Mouse (Mus musculus) G1E (cell line): Measurements from ENCODE around the gene Fst. TPM values are rescaled to one million over a fixed set of nuclear protein-coding genes. Genes with fewer than 3 reads are reported as not detected.

ENCODE experiments used
- ATAC-seq: 2 replicates; pipeline ENCODE4 v1.8.0; 2016; ENCODE audit warnings: mild to moderate bottlenecking; ENCODE audit not compliant: insufficient number of reproducible peaks, poor library complexity, low FRiP score, severe bottlenecking; ENCODE audit errors: extremely low read depth
- DNase-seq: peaks from one replicate; pipeline ENCODE4 v3.0.0; 2012; ENCODE audit warnings: low spot score
- H3K27me3 ChIP-seq: 2 replicates; pipeline ENCODE4 v1.6.1; 2012; ENCODE audit warnings: mild to moderate bottlenecking, low read length, inconsistent platforms; ENCODE audit not compliant: insufficient read depth
- H3K36me3 ChIP-seq: replicated peaks from 2 replicates; pipeline ENCODE3; 2012; ENCODE audit warnings: mild to moderate bottlenecking, inconsistent platforms
- H3K4me1 ChIP-seq: 2 replicates; pipeline ENCODE4 v1.6.1; 2012; ENCODE audit warnings: low read depth, low read length, inconsistent platforms, mixed read lengths; ENCODE audit not compliant: insufficient read depth
- H3K4me3 ChIP-seq: 2 replicates; pipeline ENCODE4 v1.5.1; 2012; ENCODE audit warnings: low read depth, mild to moderate bottlenecking, inconsistent platforms, low read length, moderate library complexity, mixed read lengths
- H3K9me3 ChIP-seq: replicated peaks from 2 replicates; pipeline ENCODE4 v1.6.1; 2012; ENCODE audit warnings: inconsistent platforms
- CTCF ChIP-seq: IDR thresholded peaks from 2 replicates; pipeline ENCODE4 v1.5.1; 2012; ENCODE audit warnings: low read depth, low read length, inconsistent platforms, mixed read lengths
- GATA1 ChIP-seq: IDR thresholded peaks from 2 replicates; pipeline ENCODE4 v1.6.1; 2012; ENCODE audit warnings: borderline replicate concordance, low read length, inconsistent platforms, mixed read lengths
- GATA2 ChIP-seq: IDR thresholded peaks from 2 replicates; pipeline ENCODE4 v1.6.1; 2012; ENCODE audit warnings: low read depth, low read length, inconsistent platforms, borderline replicate concordance
- POLR2AphosphoS5 ChIP-seq: IDR thresholded peaks from 2 replicates; pipeline ENCODE4 v1.6.1; 2012; ENCODE audit warnings: low read depth, low read length, inconsistent platforms; ENCODE audit not compliant: insufficient replicate concordance
- TAL1 ChIP-seq: conservative IDR thresholded peaks from 2 replicates; pipeline ENCODE4 v1.6.1; 2012; ENCODE audit warnings: low read depth, low read length, inconsistent platforms, mixed read lengths
- polyA plus RNA-seq: library from polyadenylated mRNA; stranded (reverse); fragments of >175 nt; gene quantifications from 2 replicates; pipeline ENCODE4 v1.2.3, GENCODE M21; 2012
- total RNA-seq, 2 experiments: library from RNA; stranded (forward) in 1 of 2; stranded (reverse) in 1 of 2; fragments of 200-1000 nt in 1 of 2; fragments of >200 nt in 1 of 2; fragmentation: Nextera tagmentation in 1 of 2; gene quantifications; 2 replicates each; pipeline ENCODE4 v1.2.3; 2014 to 2017

The Fst gene
- total and polyA plus RNA-seq, 3 experiments, result 0.11 TPM; not detected in 2

GRCm38 (mm10) chr13:114456766-114457566 lies 1.8 kb downstream of the Fst start:
- Histone ChIP-seq H3K4me3 (no peak overlapping the region; the same call in 1 of the 2 replicates), H3K9me3 (peaks cover 16% of the 10 kb centered on the region), H3K4me1 (no peaks in the 10 kb centered on the region), H3K27me3 (peaks cover 46% of the 10 kb centered on the region), H3K36me3 (no peaks in the 10 kb centered on the region)
- no peak for DNase-seq
- ATAC-seq, result no peak
- TF ChIP-seq TAL1 (no peak), GATA2 (no peak), POLR2AphosphoS5 (no peak), CTCF (no peak), GATA1 (no peak)

DNA sequence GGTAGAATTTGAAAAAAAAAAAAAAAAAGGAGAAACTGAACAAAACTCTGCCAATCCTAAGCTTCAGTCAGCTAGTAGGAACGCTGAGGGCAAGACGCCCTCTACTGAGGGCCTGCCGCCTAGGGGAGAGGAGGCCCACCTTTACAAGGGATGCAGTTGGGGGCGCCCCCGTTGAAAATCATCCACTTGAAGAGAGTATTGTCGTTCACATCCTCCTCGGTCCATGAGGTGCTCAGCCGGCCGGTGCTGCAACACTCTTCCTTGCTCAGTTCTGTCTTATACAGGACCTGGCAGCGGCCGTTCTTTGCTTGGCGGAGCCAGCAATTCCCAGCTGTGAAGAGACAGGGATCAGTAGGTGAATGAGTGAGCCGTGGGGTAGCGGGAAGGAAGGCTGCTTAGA lies 2.5 kb downstream of the Fst start:
- peaks cover 16% of the 10 kb centered on the region for H3K9me3 ChIP-seq
- H3K27me3 ChIP-seq, result peaks cover 39% of the 10 kb centered on the region
- no peak for TF ChIP-seq TAL1
- DNase-seq (no peak), ATAC-seq (no peak)
- no peak overlapping the region for H3K4me3 ChIP-seq
- no peaks in the 10 kb centered on the region for H3K4me1 ChIP-seq
- H3K36me3 ChIP-seq, result no peaks in the 10 kb centered on the region

DNA sequence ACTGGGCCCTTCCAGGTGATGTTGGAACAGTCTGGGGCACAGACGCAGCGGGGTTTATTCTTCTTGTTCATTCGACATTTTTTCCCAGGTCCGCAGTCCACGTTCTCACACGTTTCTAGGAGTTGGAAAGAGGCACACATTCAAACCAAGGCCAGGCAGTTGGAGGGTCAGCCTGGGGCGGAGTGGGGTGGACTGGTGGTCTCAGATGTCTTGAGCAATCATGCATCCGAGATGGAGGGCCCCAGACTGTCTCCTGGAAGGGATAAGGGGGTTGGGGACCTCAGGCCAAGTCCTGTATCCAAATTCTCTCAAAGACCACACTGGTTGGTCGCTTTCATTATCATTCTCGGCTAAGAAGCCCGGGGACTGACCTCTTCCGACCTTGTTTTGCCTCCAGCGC lies 3.0 kb downstream of the Fst start:
- DNase-seq (no peak), ATAC-seq (no peak)
- Histone ChIP-seq H3K36me3 (no peaks in the 10 kb centered on the region), H3K4me1 (no peaks in the 10 kb centered on the region), H3K9me3 (peaks cover 16% of the 10 kb centered on the region), H3K27me3 (peaks cover 39% of the 10 kb centered on the region), H3K4me3 (no peak overlapping the region)
- TF ChIP-seq POLR2AphosphoS5 (no peak), TAL1 (no peak), CTCF (no peak), GATA1 (no peak), GATA2 (no peak)

GRCm38 (mm10) chr13:114447213-114447612 lies 11.5 kb downstream of the Fst start:
- DNase-seq (no peak), ATAC-seq (no peak)
- no peak overlapping the region for H3K4me3 ChIP-seq
- H3K27me3 ChIP-seq, result peaks cover 10% of the 10 kb centered on the region
- H3K4me1 ChIP-seq, result no peaks in the 10 kb centered on the region
- no peaks in the 10 kb centered on the region for H3K9me3 ChIP-seq
- H3K36me3 ChIP-seq, result no peaks in the 10 kb centered on the region
- TF ChIP-seq CTCF (no peak), GATA1 (no peak), POLR2AphosphoS5 (no peak), TAL1 (no peak), GATA2 (no peak)

GRCm38 (mm10) chr13:114432491-114432890 lies 26.3 kb downstream of the Fst start:
- Histone ChIP-seq H3K4me3 (no peak overlapping the region), H3K36me3 (no peaks in the 10 kb centered on the region), H3K9me3 (no peaks in the 10 kb centered on the region), H3K4me1 (no peaks in the 10 kb centered on the region), H3K27me3 (peaks cover 26% of the 10 kb centered on the region)
- no peak for ATAC-seq
- DNase-seq, result no peak
- no peak for TF ChIP-seq GATA2
- TF ChIP-seq GATA1, result no peak
- no peak for TF ChIP-seq CTCF
- no peak for TF ChIP-seq POLR2AphosphoS5

- Histone ChIP-seq H3K36me3 (no peaks in the 10 kb centered on the region), H3K27me3 (peaks cover 5% of the 10 kb centered on the region), H3K4me1 (peaks cover 11% of the 10 kb centered on the region), H3K9me3 (no peaks in the 10 kb centered on the region), H3K4me3 (peak overlapping the region; percentile 59; the same call in 1 of the 2 replicates)
- DNase-seq (peak; percentile 6), ATAC-seq (no peak)
- TF ChIP-seq POLR2AphosphoS5 (no peak), TAL1 (no peak), GATA2 (no peak), GATA1 (no peak), CTCF (no peak)
Measured at GRCm38 (mm10) chr13:114425230-114425629, 33.5 kb downstream of the Fst start.

GRCm38 (mm10) chr13:114420235-114420634 lies 38.5 kb downstream of the Fst start:
- no peaks in the 10 kb centered on the region for H3K36me3 ChIP-seq
- peaks cover 18% of the 10 kb centered on the region for H3K27me3 ChIP-seq
- no peak for DNase-seq
- peaks cover 4% of the 10 kb centered on the region; the same call in 1 of the 2 replicates for H3K4me1 ChIP-seq
- no peaks in the 10 kb centered on the region for H3K9me3 ChIP-seq
- no peak overlapping the region for H3K4me3 ChIP-seq
- TF ChIP-seq TAL1, result no peak
- TF ChIP-seq GATA1, result no peak
- no peak for TF ChIP-seq POLR2AphosphoS5
- no peak for TF ChIP-seq GATA2
- no peak for TF ChIP-seq CTCF
- ATAC-seq, result no peak
